In the genomic region with DNA sequence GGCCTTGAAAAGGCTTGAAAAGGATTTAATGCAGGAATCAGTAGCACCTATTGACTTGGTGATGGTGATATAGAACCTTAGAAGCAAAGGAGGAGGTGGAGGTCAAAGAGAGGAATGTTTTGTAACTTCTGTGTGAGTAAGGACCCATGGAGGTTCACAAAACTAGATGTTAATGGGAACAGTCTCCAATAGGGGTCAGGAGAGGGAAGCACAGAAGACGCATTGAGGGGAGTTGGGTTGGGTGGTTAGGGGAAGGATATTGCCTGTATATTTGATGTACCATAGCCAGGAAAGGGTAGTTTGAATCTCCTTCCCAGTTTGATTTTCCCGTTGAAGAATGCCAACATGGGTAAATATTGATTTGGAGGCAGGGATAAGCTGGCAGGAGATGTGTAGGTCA, we compare ENCODE assay signal across 17 mouse cellular contexts. TPM values are rescaled to one million over a fixed set of nuclear protein-coding genes. Genes with fewer than 3 reads are reported as not detected.
"Had no signal": no experiment of that assay in that cellular context is flagged by ENCODE, and none has a peak within 500 bp of the region (broad histone marks: within the 10 kb centered on the region; RNA-seq: fewer than 3 reads in every experiment).

No protein-coding gene starts in this region.

- H3K27me3 ChIP-seq: kidney, embryonic 15.5 days; midbrain, embryonic 13.5 days had no signal

- H3K36me3 ChIP-seq: kidney, embryonic 15.5 days; limb, embryonic 10.5 days; midbrain, embryonic 13.5 days had no signal

- H3K9ac ChIP-seq: kidney, embryonic 15.5 days; liver, embryonic 14.5 days; midbrain, embryonic 13.5 days had no signal

- H3K4me1 ChIP-seq: midbrain, embryonic 13.5 days had no signal

- H3K9me3 ChIP-seq: kidney, embryonic 15.5 days; limb, embryonic 10.5 days; midbrain, embryonic 13.5 days had no signal

- H3K4me3 ChIP-seq: kidney, embryonic 15.5 days; left cerebral cortex, adult 2 months; limb, embryonic 10.5 days; midbrain, embryonic 13.5 days had no signal

- H3K4me2 ChIP-seq: kidney, embryonic 15.5 days; midbrain, embryonic 13.5 days had no signal

- DNase-seq: kidney, adult 18-20 months; kidney, postnatal 25 days; lung, adult 2 months; lung, postnatal 10 days; right cerebral cortex, postnatal 14 days; thymus, postnatal 4 days had no signal

- ATAC-seq: inflammation-experienced regulatory T-cells, adult 6 months; midbrain, embryonic 13.5 days had no signal

- H3K27ac ChIP-seq: kidney, embryonic 15.5 days; left cerebral cortex, adult 2 months; limb, embryonic 10.5 days; liver, embryonic 14.5 days; macrophage; midbrain, embryonic 13.5 days had no signal

RNA-seq across cellular contexts. Expression of gene Ccl9, which starts 5.8 kb away (rescaled TPM):
- polyA plus RNA-seq: inflammation-experienced regulatory T-cells, adult 6 months had no signal

RNA-seq across cellular contexts. Expression of gene Ccl5, which starts 53.9 kb away (rescaled TPM):
- total RNA-seq: layer of hippocampus, postnatal 25 days; left cerebral cortex, adult 2 months; left cerebral cortex, postnatal 14 days; midbrain, postnatal 0 days had no signal
- polyA plus RNA-seq: kidney, embryonic 15.5 days; limb, embryonic 10.5 days; midbrain, embryonic 13.5 days; midbrain, postnatal 0 days; neural tube, embryonic 14.5 days had no signal
